Mouse (Mus musculus): ENCODE results near the gene Rapgef1. TPM values are rescaled to one million over a fixed set of nuclear protein-coding genes. Genes with fewer than 3 reads are reported as not detected.
"Not testable (repeated sequence)": the region's sequence is repeated elsewhere in the genome, so short reads cannot be mapped to it uniquely, and the experiment has no call there.

The Rapgef1 gene
- polyA plus RNA-seq, 1 experiment from 2014 or later = 26.3 TPM

DNA sequence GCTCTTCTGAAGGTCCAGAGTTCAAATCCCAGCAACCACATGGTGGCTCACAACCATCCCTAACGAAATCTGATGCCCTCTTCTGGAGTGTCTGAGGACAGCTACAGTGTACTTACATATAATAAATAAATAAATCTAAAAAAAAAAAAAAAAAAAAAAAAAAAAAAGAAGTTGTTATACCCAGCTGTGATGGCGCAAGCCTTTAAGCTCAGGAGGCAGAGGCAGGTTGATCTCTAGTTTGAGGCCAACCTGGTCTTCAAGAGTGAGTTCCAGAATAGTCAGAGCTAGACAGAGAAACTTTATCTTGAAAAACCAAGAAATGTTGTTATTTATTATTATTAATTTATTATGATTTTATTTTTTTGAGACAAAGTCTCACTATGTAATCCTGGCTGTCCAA is 161.7 kb downstream of the Rapgef1 start:
- H3K4me2 ChIP-seq (replicated peaks); H3K4me3 ChIP-seq; ATAC-seq (ENCODE audit: low FRiP score, low read depth); H3K27me3 ChIP-seq (replicated peaks); H3K9ac ChIP-seq; H3K4me1 ChIP-seq; H3K9me3 ChIP-seq; H3K27ac ChIP-seq: not testable (repeated sequence)
- H3K36me3 ChIP-seq = peaks cover 93% of the 10 kb centered on the region
- WGBS = 96% methylated on average over 2 of the region's 2 CpGs

DNA sequence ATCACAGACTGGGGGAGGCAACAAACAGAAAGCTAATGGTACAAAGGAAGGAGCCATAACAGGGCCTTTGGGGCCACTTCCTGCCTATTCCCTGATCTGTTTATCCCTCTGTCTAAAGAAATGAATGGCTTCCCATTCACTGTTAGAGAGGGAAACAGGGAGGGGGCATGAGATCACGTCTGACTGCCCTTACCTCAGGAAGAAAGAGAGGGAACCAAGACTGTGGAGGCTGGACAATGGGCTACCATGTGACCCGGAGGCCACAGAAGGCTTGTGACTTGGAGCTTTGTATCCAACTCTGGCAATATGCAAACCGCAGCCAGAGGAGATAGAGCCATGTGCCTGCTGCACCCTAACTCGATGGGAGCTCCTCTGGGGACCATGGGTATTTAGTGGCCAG is 164.8 kb downstream of the Rapgef1 start:
- Histone ChIP-seq H3K9me3 (no peaks in the 10 kb centered on the region), H3K36me3 (peaks cover 66% of the 10 kb centered on the region), H3K9ac (no peak overlapping the region), H3K27me3 (replicated peaks) (no peaks in the 10 kb centered on the region), H3K4me2 (replicated peaks) (no peak overlapping the region), H3K4me3 (no peak overlapping the region), H3K27ac (no peak overlapping the region), H3K4me1 (peaks cover 15% of the 10 kb centered on the region)
- ATAC-seq (ENCODE audit: low FRiP score, low read depth) = no peak
- WGBS = 59% methylated on average over 4 of the region's 4 CpGs

DNA sequence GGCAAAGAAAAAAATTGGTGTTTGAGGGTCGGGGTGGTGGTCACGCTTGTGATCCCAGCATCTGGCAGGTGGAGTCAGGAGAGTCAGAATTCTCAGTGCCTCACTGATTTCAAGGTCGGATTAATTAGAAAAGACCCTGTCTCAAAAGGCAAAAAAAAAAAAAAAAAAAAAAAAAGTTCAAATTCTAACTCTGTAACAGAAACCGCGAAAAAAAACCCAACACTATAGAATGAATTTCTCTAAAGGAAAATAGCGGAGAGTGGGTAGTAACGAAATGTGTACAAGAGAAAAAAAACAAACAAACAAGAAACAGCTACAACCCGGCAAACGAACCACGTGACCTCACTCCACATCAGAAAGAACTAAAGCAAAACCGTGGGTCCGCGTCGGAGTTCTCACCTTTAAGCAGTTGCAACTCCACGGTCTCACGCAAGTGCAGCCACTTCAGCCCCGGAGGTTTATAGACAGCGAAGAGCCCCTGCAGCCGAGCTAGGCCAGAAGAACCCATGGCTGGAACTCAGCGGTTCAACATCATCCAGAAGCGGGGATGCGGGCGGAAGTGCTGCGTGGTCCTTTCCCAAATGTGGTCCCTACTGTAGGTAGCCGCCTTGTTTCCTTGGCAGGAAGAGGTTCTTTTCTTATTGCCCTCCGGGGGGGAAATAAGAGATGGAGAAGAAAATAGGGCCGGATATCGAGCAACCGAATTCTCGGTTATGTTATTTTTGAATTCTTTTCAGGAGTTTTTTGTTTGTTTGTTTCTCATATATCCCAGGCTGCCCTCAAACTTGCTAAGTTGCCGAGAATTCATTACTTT is 167.8 kb downstream of the Rapgef1 start, which contains the start of gene Coq4:
Coq4 (plus strand) TSS at position 390 of the 814 bp plus-strand sequence.
- Histone ChIP-seq H3K27me3 (replicated peaks) (no peaks in the 10 kb centered on the region), H3K4me3 (peak within 1 kb of the TSS; percentile 60), H3K4me1 (peaks cover 15% of the 10 kb centered on the region), H3K9me3 (no peaks in the 10 kb centered on the region), H3K4me2 (replicated peaks) (peak within 1 kb of the TSS; percentile 78), H3K36me3 (peaks cover 59% of the 10 kb centered on the region), H3K27ac (no peak within 1 kb of the TSS), H3K9ac (peak within 1 kb of the TSS; percentile 71)
- peak; percentile 90 for ATAC-seq (ENCODE audit: low FRiP score, low read depth)
- 1% methylated on average over 31 of the region's 31 CpGs for WGBS

DNA sequence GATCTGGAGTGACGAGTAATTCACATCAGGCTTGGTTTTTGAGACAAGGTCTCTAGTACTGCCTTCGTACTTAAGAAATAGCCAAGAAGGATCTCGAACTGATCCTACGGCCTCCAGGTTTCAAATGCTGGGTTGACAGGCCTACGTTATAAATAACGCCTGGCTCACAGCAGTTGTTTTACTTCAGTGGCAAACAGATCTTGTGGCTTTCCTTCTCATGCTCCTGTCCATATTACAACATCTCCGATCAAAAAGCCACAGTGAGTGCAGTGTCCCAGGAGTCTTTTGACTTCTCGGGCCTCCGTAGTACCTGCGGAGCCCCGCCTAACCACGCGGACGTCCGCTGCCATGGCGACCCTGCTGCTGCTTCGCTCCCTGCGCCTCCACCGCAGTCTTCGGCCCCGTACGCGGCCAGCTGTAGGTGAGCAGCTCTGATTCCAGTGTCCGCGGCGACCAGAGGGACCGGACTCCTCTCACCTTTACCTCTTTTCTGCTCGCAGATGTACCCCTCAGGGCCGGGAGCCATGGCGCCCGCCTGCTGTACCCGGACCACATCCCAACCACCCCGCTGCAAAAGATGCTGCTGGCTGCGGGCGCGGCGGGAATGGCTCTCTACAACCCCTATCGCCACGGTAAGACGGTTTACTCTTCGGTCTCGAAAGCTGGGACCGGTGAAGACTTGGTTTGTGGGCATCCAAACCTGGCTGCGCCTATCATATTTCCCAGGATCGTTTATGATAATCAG is 168.6 kb downstream of the Rapgef1 start, which contains the start of gene Trub2:
Trub2 (minus strand) TSS at position 566 of the 745 bp plus-strand sequence.
- peaks cover 57% of the 10 kb centered on the region for H3K36me3 ChIP-seq
- peak within 1 kb of the TSS; percentile 60 for H3K4me3 ChIP-seq
- peak within 1 kb of the TSS; percentile 78 for H3K4me2 ChIP-seq (replicated peaks)
- no peak within 1 kb of the TSS for H3K27ac ChIP-seq
- H3K9me3 ChIP-seq = no peaks in the 10 kb centered on the region
- peak; percentile 90 for ATAC-seq (ENCODE audit: low FRiP score, low read depth)
- peak within 1 kb of the TSS; percentile 71 for H3K9ac ChIP-seq
- H3K27me3 ChIP-seq (replicated peaks) = no peaks in the 10 kb centered on the region
- under 1% methylated on average over 45 of the region's 45 CpGs for WGBS
- peaks cover 15% of the 10 kb centered on the region for H3K4me1 ChIP-seq

Other genes with a start within 250 kb of the Rapgef1 start
- not detected in 2 replicates for gene Gm13420, start 132.0 kb downstream of the Rapgef1 start, polyA plus RNA-seq (2016; fragmentation: Nextera tagmentation; extraction: Ambion mirVana)
- 0.44 and 0.91 TPM in 2 replicates for gene Gm13547, start 139.6 kb downstream of the Rapgef1 start, polyA plus RNA-seq (2016; fragmentation: Nextera tagmentation; extraction: Ambion mirVana)
- 32.7 and 36.4 TPM in 2 replicates for gene Coq4, start 167.8 kb downstream of the Rapgef1 start, polyA plus RNA-seq (2016; fragmentation: Nextera tagmentation; extraction: Ambion mirVana)
- gene Trub2, start 168.8 kb downstream of the Rapgef1 start, polyA plus RNA-seq (2016; fragmentation: Nextera tagmentation; extraction: Ambion mirVana) = 44.4 and 44.7 TPM in 2 replicates
- 32.7 and 34.7 TPM in 2 replicates for gene Slc27a4, start 182.9 kb downstream of the Rapgef1 start, polyA plus RNA-seq (2016; fragmentation: Nextera tagmentation; extraction: Ambion mirVana)
- gene Urm1, start 200.4 kb downstream of the Rapgef1 start, polyA plus RNA-seq (2016; fragmentation: Nextera tagmentation; extraction: Ambion mirVana) = 17.2 and 19.2 TPM in 2 replicates
- 24.0 and 24.6 TPM in 2 replicates for gene Cercam, start 249.4 kb downstream of the Rapgef1 start, polyA plus RNA-seq (2016; fragmentation: Nextera tagmentation; extraction: Ambion mirVana)

Measured in neural tube, embryonic 12.5 days (tissue).